Mouse (Mus musculus) hindbrain, embryonic 10.5 days (tissue): ENCODE results near the gene Spx. TPM values are rescaled to one million over a fixed set of nuclear protein-coding genes. Genes with fewer than 3 reads are reported as not detected.

ENCODE experiments used
- DNase-seq: peaks from one replicate; pipeline ENCODE4 v3.0.0-alpha.2; 2017; ENCODE audit warnings: low spot score
- H3K27ac ChIP-seq: fragments of 300-500 bp; sonication (generic); 2 replicates; pipeline ENCODE4 v1.5.1; 2016; ENCODE audit warnings: mild to moderate bottlenecking, moderate library complexity
- H3K27me3 ChIP-seq: fragments of 300-500 bp; sonication (generic); 2 replicates; pipeline ENCODE4 v1.6.1; 2016; ENCODE audit warnings: mild to moderate bottlenecking; ENCODE audit not compliant: poor library complexity, insufficient read depth, severe bottlenecking
- H3K36me3 ChIP-seq: fragments of 300-500 bp; sonication (generic); 2 replicates; pipeline ENCODE4 v1.6.1; 2016; ENCODE audit warnings: mild to moderate bottlenecking, moderate library complexity
- H3K4me1 ChIP-seq: fragments of 300-500 bp; sonication (generic); replicated peaks from 2 replicates; pipeline ENCODE4 v1.6.1; 2016; ENCODE audit warnings: mild to moderate bottlenecking
- H3K4me3 ChIP-seq: fragments of 300-500 bp; sonication (generic); 2 replicates; pipeline ENCODE4 v1.5.1; 2016; ENCODE audit warnings: mild to moderate bottlenecking, moderate library complexity
- H3K9me3 ChIP-seq: fragments of 300-500 bp; sonication (generic); 2 replicates; pipeline ENCODE4 v1.6.1; 2016; ENCODE audit warnings: mild to moderate bottlenecking, moderate library complexity
- WGBS: fragments of 180-500 bp; shearing (Covaris S2); methylation state at CpG from one replicate; pipeline ENCODE4 v1.1.7; 2016; 5-methylcytosine and 5-hydroxymethylcytosine counted together
- polyA plus RNA-seq: library from polyadenylated mRNA; unstranded; fragments of >200 nt; fragmentation: Nextera tagmentation; extraction: Ambion mirVana; gene quantifications from 2 replicates; pipeline ENCODE4 v1.2.1, GENCODE M21; 2016

Spx gene
- polyA plus RNA-seq, 1 experiment from 2014 or later: 2.8 TPM

- H3K27me3 ChIP-seq: no peaks in the 10 kb centered on the region
- no peak overlapping the region for H3K4me3 ChIP-seq
- H3K9me3 ChIP-seq: no peaks in the 10 kb centered on the region
- H3K27ac ChIP-seq: 0 out of 2 replicates have a peak overlapping the region, but pooled peaks have one; percentile 23
- 58% methylated on average over 7 of the region's 7 CpGs for WGBS
- peaks cover 13% of the 10 kb centered on the region; the same call in 1 of the 2 replicates for H3K4me1 ChIP-seq
- H3K36me3 ChIP-seq: no peaks in the 10 kb centered on the region
- DNase-seq: no peak
These were observed 44.8 kb downstream of the Spx start for GRCm38 (mm10) chr6:142458010-142458409.

- DNase-seq: no peak
- Histone ChIP-seq H3K36me3 (no peaks in the 10 kb centered on the region), H3K4me3 (no peak overlapping the region), H3K9me3 (no peaks in the 10 kb centered on the region), H3K27ac (peak overlapping the region; percentile 25; the same call in 1 of the 2 replicates), H3K27me3 (no peaks in the 10 kb centered on the region), H3K4me1 (peaks cover 13% of the 10 kb centered on the region; the same call in 1 of the 2 replicates)
- 75% methylated on average over 14 of the region's 14 CpGs for WGBS
These were observed 45.9 kb downstream of the Spx start for GRCm38 (mm10) chr6:142459017-142459678.

GRCm38 (mm10) chr6:142462194-142462593 is 49.0 kb downstream of the Spx start:
- Histone ChIP-seq H3K27me3 (no peaks in the 10 kb centered on the region), H3K27ac (no peak overlapping the region), H3K36me3 (no peaks in the 10 kb centered on the region), H3K4me3 (no peak overlapping the region), H3K9me3 (no peaks in the 10 kb centered on the region), H3K4me1 (peaks cover 16% of the 10 kb centered on the region; the same call in 1 of the 2 replicates)
- 72% methylated on average over 6 of the region's 6 CpGs for WGBS
- DNase-seq: no peak

Other genes starting within 250 kb of the Spx start
- 0.22 and 0.24 TPM in 2 replicates for gene Slco1a6, start 204.9 kb upstream of the Spx start, polyA plus RNA-seq
- 0.20 and 0.38 TPM in 2 replicates for gene Iapp, start 115.0 kb upstream of the Spx start, polyA plus RNA-seq
- 0.51 and 0.88 TPM in 2 replicates for gene Slco1a5, start 90.5 kb upstream of the Spx start, polyA plus RNA-seq
- 20.1 and 21.7 TPM in 2 replicates for gene Pyroxd1, start 67.8 kb upstream of the Spx start, polyA plus RNA-seq
- gene Recql, start 26.4 kb upstream of the Spx start, polyA plus RNA-seq: 36.4 and 37.0 TPM in 2 replicates
- 100 and 118 TPM in 2 replicates for gene Golt1b, start 26.2 kb upstream of the Spx start, polyA plus RNA-seq
- 0.08 TPM in 1 of 2 replicates, not detected in the other for gene Gys2, start 59.7 kb downstream of the Spx start, polyA plus RNA-seq
- 366 and 416 TPM in 2 replicates for gene Ldhb, start 94.5 kb downstream of the Spx start, polyA plus RNA-seq
- 0.70 and 2.4 TPM in 2 replicates for gene Kcnj8, start 158.2 kb downstream of the Spx start, polyA plus RNA-seq